Mouse (Mus musculus): ENCODE data around the gene Erp29. TPM values are rescaled to one million over a fixed set of nuclear protein-coding genes. Genes with fewer than 3 reads are reported as not detected.

Gene Erp29
- 10 to 100 TPM; 68.2 to 68.6 TPM for total RNA-seq (2021)
- long read RNA-seq, experiment 1, full-length matches to known transcripts: 36 of 42 reads
- long read RNA-seq, experiment 1, partial matches to known transcripts: 0 of 42 reads
- long read RNA-seq, experiment 1, other reads (novel, unspliced or antisense): 6 of 42 reads
- long read RNA-seq, experiment 2, full-length matches to known transcripts: 26 of 28 reads
- long read RNA-seq, experiment 2, partial matches to known transcripts: 0 of 28 reads
- long read RNA-seq, experiment 2, other reads (novel, unspliced or antisense): 2 of 28 reads

- peak; percentile 98 to 99 for DNase-seq
Observed at GRCm38 (mm10) chr5:121452026-121452869, at the start of gene Erp29. Gene Erp29, minus strand, starts transcription at chr5:121452506.

- DNase-seq: peak in 1 of 2 experiments; percentile 20
Observed at GRCm38 (mm10) chr5:121501424-121501996, 49.2 kb upstream of the Erp29 start.

- DNase-seq: no peak
Observed at GRCm38 (mm10) chr5:121500719-121501118, 48.4 kb upstream of the Erp29 start.

GRCm38 (mm10) chr5:121493305-121493704, 41.0 kb upstream of the Erp29 start:
- DNase-seq: no peak

- no peak for DNase-seq
Observed at GRCm38 (mm10) chr5:121484801-121485200, 32.5 kb upstream of the Erp29 start.

GRCm38 (mm10) chr5:121477680-121478079, 25.4 kb upstream of the Erp29 start:
- DNase-seq: peak; percentile 35 to 69

GRCm38 (mm10) chr5:121476040-121476439, 23.7 kb upstream of the Erp29 start:
- no peak for DNase-seq

- DNase-seq: no peak
Observed at GRCm38 (mm10) chr5:121474610-121475009, 22.3 kb upstream of the Erp29 start.

GRCm38 (mm10) chr5:121472411-121472810, 20.1 kb upstream of the Erp29 start:
- no peak for DNase-seq

GRCm38 (mm10) chr5:121469566-121469965, 17.3 kb upstream of the Erp29 start:
- DNase-seq: no peak

GRCm38 (mm10) chr5:121463601-121464250, 11.4 kb upstream of the Erp29 start:
- no peak for DNase-seq

- DNase-seq: no peak
Observed at GRCm38 (mm10) chr5:121462967-121463366, 10.7 kb upstream of the Erp29 start.

- DNase-seq: no peak
Observed at GRCm38 (mm10) chr5:121462171-121462502, 9.8 kb upstream of the Erp29 start.

- DNase-seq: no peak
Observed at GRCm38 (mm10) chr5:121461339-121462170, 9.2 kb upstream of the Erp29 start.

GRCm38 (mm10) chr5:121455510-121456265, 3.4 kb upstream of the Erp29 start:
- DNase-seq: no peak

GRCm38 (mm10) chr5:121454503-121454782, 2.1 kb upstream of the Erp29 start:
- DNase-seq: no peak

- DNase-seq: peak; percentile 44 to 56
Observed at GRCm38 (mm10) chr5:121453743-121454502, 1.6 kb upstream of the Erp29 start.

- DNase-seq: peak in 1 of 2 experiments; percentile 70
Observed at GRCm38 (mm10) chr5:121452906-121453305, 600 bp upstream of the Erp29 start.

- peak; percentile 40 to 45 for DNase-seq
Observed at GRCm38 (mm10) chr5:121451644-121452025, 671 bp downstream of the Erp29 start, which contains the start of gene Tmem116. Gene Tmem116, plus strand, starts transcription at chr5:121451893.

- DNase-seq: peak; percentile 27 to 57
Observed at GRCm38 (mm10) chr5:121451203-121451602, 1.1 kb downstream of the Erp29 start.

Measured in heart, adult 18-20 months (tissue).